Mouse (Mus musculus) liver, embryonic 14.5 days (tissue): ENCODE data around the gene Gm20498.

Experiments used
- CTCF ChIP-seq: IDR thresholded peaks from 2 replicates; pipeline ENCODE4 v1.5.1; 2016; ENCODE audit warnings: antibody characterized with exemption, low read depth, control low read depth
- EP300 ChIP-seq: IDR thresholded peaks from 2 replicates; pipeline ENCODE4 v1.6.1; 2016; ENCODE audit warnings: antibody characterized with exemption, low read depth

- TF ChIP-seq CTCF (no peak), EP300 (no peak)
Measured at GRCm38 (mm10) chr12:81332875-81333421, 199.8 kb downstream of the Gm20498 start, which contains the start of gene Slc8a3.
